In genomic region chr3:121344056-121344945, GRCm38 (mm10) we compare ENCODE assay signal across 8 mouse cellular contexts. TPM values are rescaled to one million over a fixed set of nuclear protein-coding genes. Genes with fewer than 3 reads are reported as not detected.
A peak's percentile ranks its signal among the peaks of the same experiment; 100 is the strongest.
DNase-seq lines count a peak whose midpoint lies in the region; ATAC-seq and TF ChIP-seq lines count a peak whose summit lies in the region.

No protein-coding gene starts in this region.

- no peaks in the 10 kb centered on the region for H3K36me3 ChIP-seq in kidney, embryonic 14.5 days (ENCODE audit: control insufficient read depth, insufficient read depth, low read length)
- no peaks in the 10 kb centered on the region for H3K36me3 ChIP-seq in embryonic facial prominence, embryonic 10.5 days (replicated peaks)
- no peaks in the 10 kb centered on the region for H3K36me3 ChIP-seq in hindbrain, postnatal 0 days (ENCODE audit: insufficient read depth, low read length)
- no peaks in the 10 kb centered on the region for H3K36me3 ChIP-seq in midbrain, embryonic 16.5 days (ENCODE audit: control insufficient read depth, insufficient read depth, low read length)

- ATAC-seq in kidney, embryonic 14.5 days (ENCODE audit: low FRiP score, low TSS enrichment): peak; percentile 68
- ATAC-seq in hindbrain, postnatal 0 days: peak; percentile 52; the same call in 1 of the 2 replicates
- ATAC-seq in midbrain, embryonic 16.5 days: 0 out of 2 replicates have a peak, but pooled peaks have one; percentile 29
- no peak for ATAC-seq in activated CD4-positive, CD25-positive, alpha-beta regulatory T cell, adult 4 months
- no peak for ATAC-seq in inflammation-experienced regulatory T-cells, adult 6 months

- no peaks in the 10 kb centered on the region for H3K27me3 ChIP-seq in kidney, embryonic 14.5 days (ENCODE audit: control insufficient read depth, insufficient read depth, low read length)
- no peaks in the 10 kb centered on the region for H3K27me3 ChIP-seq in embryonic facial prominence, embryonic 10.5 days (replicated peaks; ENCODE audit: low read depth, poor library complexity, severe bottlenecking)
- H3K27me3 ChIP-seq in hindbrain, postnatal 0 days (ENCODE audit: insufficient read depth, low read length): no peaks in the 10 kb centered on the region
- H3K27me3 ChIP-seq in midbrain, embryonic 16.5 days (ENCODE audit: control insufficient read depth, insufficient read depth, low read depth, low read length): no peaks in the 10 kb centered on the region

- no peak for TF ChIP-seq CTCF in hindbrain, postnatal 0 days (IDR thresholded peaks at IDR 0.05; ENCODE audit: low read depth)

- DNase-seq in kidney, adult 8-10 months: no peak
- DNase-seq in embryonic facial prominence, embryonic 10.5 days (ENCODE audit: low spot score): peak; percentile 57
- no peak for DNase-seq in hindbrain, postnatal 0 days (ENCODE audit: low spot score)
- DNase-seq in adrenal gland, postnatal 25 days: no peak

- no peak overlapping the region for H3K9ac ChIP-seq in kidney, embryonic 14.5 days (ENCODE audit: low read depth, low read length)
- no peak overlapping the region for H3K9ac ChIP-seq in hindbrain, postnatal 0 days (replicated peaks; ENCODE audit: low read length)
- no peak overlapping the region for H3K9ac ChIP-seq in midbrain, embryonic 16.5 days (ENCODE audit: low read depth, low read length)

- H3K4me3 ChIP-seq in kidney, embryonic 14.5 days (ENCODE audit: low read length): no peak overlapping the region
- no peak overlapping the region for H3K4me3 ChIP-seq in embryonic facial prominence, embryonic 10.5 days
- H3K4me3 ChIP-seq in hindbrain, postnatal 0 days (ENCODE audit: low read length): no peak overlapping the region
- no peak overlapping the region for H3K4me3 ChIP-seq in midbrain, embryonic 16.5 days (ENCODE audit: low read depth, low read length)

- no peak overlapping the region for H3K4me2 ChIP-seq in kidney, embryonic 14.5 days (replicated peaks; ENCODE audit: low read depth, low read length)
- H3K4me2 ChIP-seq in hindbrain, postnatal 0 days (ENCODE audit: low read depth, low read length): no peak overlapping the region
- no peak overlapping the region for H3K4me2 ChIP-seq in midbrain, embryonic 16.5 days (ENCODE audit: low read length)

- WGBS in kidney, embryonic 14.5 days: 22% methylated on average over 8 of the region's 8 CpGs
- 29% methylated on average over 8 of the region's 8 CpGs for WGBS in embryonic facial prominence, embryonic 10.5 days
- WGBS in hindbrain, postnatal 0 days: 29% methylated on average over 8 of the region's 8 CpGs
- WGBS in midbrain, embryonic 16.5 days: 16% methylated on average over 8 of the region's 8 CpGs

- peak overlapping the region; percentile 24; the same call in 1 of the 2 replicates for H3K27ac ChIP-seq in kidney, embryonic 14.5 days (ENCODE audit: low read depth, low read length)
- H3K27ac ChIP-seq in embryonic facial prominence, embryonic 10.5 days (replicated peaks): peak overlapping the region; percentile 76
- peak overlapping the region; percentile 46; the same call in 1 of the 2 replicates for H3K27ac ChIP-seq in hindbrain, postnatal 0 days
- H3K27ac ChIP-seq in midbrain, embryonic 16.5 days (ENCODE audit: low read length): 0 out of 2 replicates have a peak overlapping the region, but pooled peaks have one; percentile 5

- H3K9me3 ChIP-seq in kidney, embryonic 14.5 days (ENCODE audit: control insufficient read depth, low read length): no peaks in the 10 kb centered on the region
- no peaks in the 10 kb centered on the region for H3K9me3 ChIP-seq in embryonic facial prominence, embryonic 10.5 days
- no peaks in the 10 kb centered on the region for H3K9me3 ChIP-seq in hindbrain, postnatal 0 days (ENCODE audit: low read length)
- H3K9me3 ChIP-seq in midbrain, embryonic 16.5 days (replicated peaks; ENCODE audit: control insufficient read depth, low read length, poor library complexity, severe bottlenecking): no peaks in the 10 kb centered on the region

- peaks cover 8% of the 10 kb centered on the region; the same call in 1 of the 2 replicates for H3K4me1 ChIP-seq in kidney, embryonic 14.5 days (ENCODE audit: control insufficient read depth, insufficient read depth, low read length)
- H3K4me1 ChIP-seq in embryonic facial prominence, embryonic 10.5 days: peaks cover 61% of the 10 kb centered on the region
- peaks cover 10% of the 10 kb centered on the region for H3K4me1 ChIP-seq in hindbrain, postnatal 0 days (ENCODE audit: insufficient read depth, low read length)
- H3K4me1 ChIP-seq in midbrain, embryonic 16.5 days (ENCODE audit: control insufficient read depth, insufficient read depth, low read length): peaks cover 15% of the 10 kb centered on the region

RNA-seq across cellular contexts. Expression of gene Alg14, which starts 52.7 kb away (rescaled TPM):
- polyA plus RNA-seq in kidney, embryonic 14.5 days (2014; fragmentation: Nextera tagmentation; extraction: Ambion mirVana): 41.3 and 43.8 TPM in 2 replicates
- 30.7 and 34.3 TPM in 2 replicates for polyA plus RNA-seq in embryonic facial prominence, embryonic 10.5 days (2016; fragmentation: Nextera tagmentation; extraction: Ambion mirVana)
- 26.6 and 30.3 TPM in 2 replicates for total RNA-seq in hindbrain, postnatal 0 days (2014; rRNA removed)
- 35.3 and 39.5 TPM in 2 replicates for polyA plus RNA-seq in hindbrain, postnatal 0 days (2015; fragmentation: Nextera tagmentation; extraction: Ambion mirVana)
- polyA plus RNA-seq in midbrain, embryonic 16.5 days (2015; fragmentation: Nextera tagmentation; extraction: Ambion mirVana): 36.9 and 39.2 TPM in 2 replicates
- polyA plus RNA-seq in activated CD4-positive, CD25-positive, alpha-beta regulatory T cell, adult 4 months (2017; shearing (Covaris generic)): 10 to 100 TPM; 13.7 to 21.5 TPM
- total RNA-seq in adrenal gland, postnatal 25 days (2021): 41.7 and 55.2 TPM in 2 replicates
- polyA plus RNA-seq in inflammation-experienced regulatory T-cells, adult 6 months (2017; shearing (Covaris generic)): 10 to 100 TPM; 18.1 to 24.6 (median 21.3) TPM

Comparison
In these comparisons a context has a peak if more than half of its experiments do, and no peak if none do; other contexts are left out.
1. ATAC-seq: peak in kidney, embryonic 14.5 days (single experiment), hindbrain, postnatal 0 days (single experiment) and midbrain, embryonic 16.5 days (single experiment); none in activated CD4-positive, CD25-positive, alpha-beta regulatory T cell, adult 4 months (single experiment) and inflammation-experienced regulatory T-cells, adult 6 months (single experiment).
2. H3K27ac ChIP-seq: peak in every context shown above with its lines; median percentile 76 in embryonic facial prominence, embryonic 10.5 days; 46 in hindbrain, postnatal 0 days; 24 in kidney, embryonic 14.5 days; 5 in midbrain, embryonic 16.5 days.